Mouse (Mus musculus): ENCODE data around the gene Ndufs2.
A peak's percentile ranks its signal among the peaks of the same experiment; 100 is the strongest.
"Not testable (repeated sequence)": the region's sequence is repeated elsewhere in the genome, so short reads cannot be mapped to it uniquely, and the experiment has no call there.

The Ndufs2 gene

GRCm38 (mm10) chr1:171256095-171256818 lies 5.1 kb upstream of the Ndufs2 start:
- no peak for DNase-seq (ENCODE audit: low spot score)

GRCm38 (mm10) chr1:171252415-171252814 lies 1.2 kb upstream of the Ndufs2 start:
- DNase-seq (ENCODE audit: low spot score), result no peak

- DNase-seq (ENCODE audit: low spot score), result no peak
Measured at GRCm38 (mm10) chr1:171251594-171252324, 571 bp upstream of the Ndufs2 start.

- no peak for DNase-seq (ENCODE audit: low spot score)
Measured at GRCm38 (mm10) chr1:171249913-171250600, 1.1 kb downstream of the Ndufs2 start, which contains the start of gene Adamts4. Adamts4 (plus strand) TSS chr1:171250421.

- DNase-seq (ENCODE audit: low spot score), result no peak
Measured at GRCm38 (mm10) chr1:171248386-171249226, 2.6 kb downstream of the Ndufs2 start.

- DNase-seq (ENCODE audit: low spot score), result no peak
Measured at GRCm38 (mm10) chr1:171247916-171248315, 3.3 kb downstream of the Ndufs2 start.

- DNase-seq (ENCODE audit: low spot score), result no peak
Measured at GRCm38 (mm10) chr1:171247453-171247841, 3.7 kb downstream of the Ndufs2 start.

GRCm38 (mm10) chr1:171246709-171247452 lies 4.3 kb downstream of the Ndufs2 start:
- DNase-seq (ENCODE audit: low spot score), result peak; percentile 79

- DNase-seq (ENCODE audit: low spot score), result no peak
Measured at GRCm38 (mm10) chr1:171245353-171245752, 5.8 kb downstream of the Ndufs2 start.

- DNase-seq (ENCODE audit: low spot score), result not testable (repeated sequence)
Measured at GRCm38 (mm10) chr1:171241952-171242351, 9.2 kb downstream of the Ndufs2 start.

GRCm38 (mm10) chr1:171240911-171241310 lies 10.3 kb downstream of the Ndufs2 start:
- DNase-seq (ENCODE audit: low spot score), result no peak

GRCm38 (mm10) chr1:171239992-171240744 lies 11.0 kb downstream of the Ndufs2 start:
- DNase-seq (ENCODE audit: low spot score), result no peak

GRCm38 (mm10) chr1:171238463-171238862 lies 12.7 kb downstream of the Ndufs2 start:
- no peak for DNase-seq (ENCODE audit: low spot score)

GRCm38 (mm10) chr1:171237438-171237837 lies 13.8 kb downstream of the Ndufs2 start:
- no peak for DNase-seq (ENCODE audit: low spot score)

GRCm38 (mm10) chr1:171235791-171236190 lies 15.4 kb downstream of the Ndufs2 start:
- DNase-seq (ENCODE audit: low spot score), result no peak

- DNase-seq (ENCODE audit: low spot score), result no peak
Measured at GRCm38 (mm10) chr1:171234538-171234937, 16.6 kb downstream of the Ndufs2 start.

- no peak for DNase-seq (ENCODE audit: low spot score)
Measured at GRCm38 (mm10) chr1:171234126-171234525, 17.1 kb downstream of the Ndufs2 start, which contains the start of gene Fcer1g. Fcer1g (minus strand) TSS chr1:171234365.

GRCm38 (mm10) chr1:171232800-171233730 lies 18.1 kb downstream of the Ndufs2 start:
- no peak for DNase-seq (ENCODE audit: low spot score)

GRCm38 (mm10) chr1:171232348-171232747 lies 18.8 kb downstream of the Ndufs2 start:
- no peak for DNase-seq (ENCODE audit: low spot score)
